Mouse (Mus musculus) midbrain, embryonic 10.5 days (tissue): ENCODE data around the gene Cacna1e. TPM values are rescaled to one million over a fixed set of nuclear protein-coding genes. Genes with fewer than 3 reads are reported as not detected.

Experiments used
- DNase-seq: peaks from one replicate; pipeline ENCODE4 v3.0.0-alpha.2; 2017; ENCODE audit warnings: low spot score
- H3K27ac ChIP-seq: fragments of 300-500 bp; sonication (generic); replicated peaks from 2 replicates; pipeline ENCODE4 v1.5.1; 2016; ENCODE audit warnings: mild to moderate bottlenecking
- H3K27me3 ChIP-seq: fragments of 300-500 bp; sonication (generic); 2 replicates; pipeline ENCODE4 v1.6.1; 2016; ENCODE audit warnings: low read depth, mild to moderate bottlenecking; ENCODE audit not compliant: poor library complexity, severe bottlenecking
- H3K36me3 ChIP-seq: fragments of 300-500 bp; sonication (generic); 2 replicates; pipeline ENCODE4 v1.6.1; 2016; ENCODE audit warnings: mild to moderate bottlenecking, moderate library complexity
- H3K4me1 ChIP-seq: fragments of 300-500 bp; sonication (generic); 2 replicates; pipeline ENCODE4 v1.6.1; 2016
- H3K4me3 ChIP-seq: fragments of 300-500 bp; sonication (generic); 2 replicates; pipeline ENCODE4 v1.5.1; 2016; ENCODE audit warnings: mild to moderate bottlenecking, moderate library complexity
- H3K9me3 ChIP-seq: fragments of 300-500 bp; sonication (generic); replicated peaks from 2 replicates; pipeline ENCODE4 v1.6.1; 2016; ENCODE audit warnings: mild to moderate bottlenecking
- WGBS: fragments of 180-500 bp; shearing (Covaris S2); methylation state at CpG from one replicate; pipeline ENCODE4 v1.1.7; 2016; 5-methylcytosine and 5-hydroxymethylcytosine counted together
- polyA plus RNA-seq: library from polyadenylated mRNA; unstranded; fragments of >200 nt; fragmentation: Nextera tagmentation; extraction: Ambion mirVana; gene quantifications from 2 replicates; pipeline ENCODE4 v1.2.1, GENCODE M21; 2016

Cacna1e gene
- polyA plus RNA-seq, 1 experiment from 2014 or later: 1.3 TPM

GRCm38 (mm10) chr1:154678151-154678550 is 206.2 kb downstream of the Cacna1e start:
- DNase-seq: no peak
- Histone ChIP-seq H3K9me3 (no peaks in the 10 kb centered on the region), H3K4me1 (peaks cover 18% of the 10 kb centered on the region), H3K4me3 (no peak overlapping the region), H3K27ac (no peak overlapping the region), H3K27me3 (0 out of 2 replicates have a peak, but pooled peaks cover 9% of the 10 kb centered on the region), H3K36me3 (no peaks in the 10 kb centered on the region)
- WGBS: 29% methylated on average over 3 of the region's 3 CpGs

GRCm38 (mm10) chr1:154677677-154678076 is 206.6 kb downstream of the Cacna1e start:
- no peaks in the 10 kb centered on the region for H3K36me3 ChIP-seq
- no peak for DNase-seq
- no peaks in the 10 kb centered on the region for H3K9me3 ChIP-seq
- peaks cover 18% of the 10 kb centered on the region for H3K4me1 ChIP-seq
- no peak overlapping the region for H3K27ac ChIP-seq
- H3K4me3 ChIP-seq: no peak overlapping the region
- 0 out of 2 replicates have a peak, but pooled peaks cover 9% of the 10 kb centered on the region for H3K27me3 ChIP-seq
- WGBS: 50% methylated on average over 2 of the region's 2 CpGs

GRCm38 (mm10) chr1:154663721-154664120 is 220.6 kb downstream of the Cacna1e start:
- Histone ChIP-seq H3K27me3 (no peaks in the 10 kb centered on the region), H3K36me3 (no peaks in the 10 kb centered on the region), H3K4me1 (peaks cover 17% of the 10 kb centered on the region), H3K4me3 (no peak overlapping the region), H3K9me3 (no peaks in the 10 kb centered on the region), H3K27ac (no peak overlapping the region)
- DNase-seq: no peak

- no peak overlapping the region; the same call in 1 of the 2 replicates for H3K27ac ChIP-seq
- H3K4me3 ChIP-seq: no peak overlapping the region
- DNase-seq: no peak
- H3K27me3 ChIP-seq: no peaks in the 10 kb centered on the region
- no peaks in the 10 kb centered on the region for H3K36me3 ChIP-seq
- no peaks in the 10 kb centered on the region for H3K9me3 ChIP-seq
- 70% methylated on average over 5 of the region's 5 CpGs for WGBS
- peaks cover 17% of the 10 kb centered on the region for H3K4me1 ChIP-seq
Observed at GRCm38 (mm10) chr1:154661977-154662376, 222.3 kb downstream of the Cacna1e start.

- Histone ChIP-seq H3K36me3 (no peaks in the 10 kb centered on the region), H3K27ac (0 out of 2 replicates have a peak overlapping the region, but pooled peaks have one; percentile 38), H3K9me3 (no peaks in the 10 kb centered on the region), H3K4me1 (peaks cover 17% of the 10 kb centered on the region), H3K4me3 (no peak overlapping the region), H3K27me3 (no peaks in the 10 kb centered on the region)
- 40% methylated on average over 7 of the region's 7 CpGs for whole genome bisulfite sequencing
- DNase-seq: peak; percentile 63
Observed at GRCm38 (mm10) chr1:154661221-154661864, 223.0 kb downstream of the Cacna1e start.

GRCm38 (mm10) chr1:154657366-154657765 is 226.9 kb downstream of the Cacna1e start:
- H3K36me3 ChIP-seq: no peaks in the 10 kb centered on the region
- WGBS: 78% methylated on average over 5 of the region's 5 CpGs
- H3K27ac ChIP-seq: no peak overlapping the region
- no peak for DNase-seq
- no peaks in the 10 kb centered on the region for H3K9me3 ChIP-seq
- peaks cover 16% of the 10 kb centered on the region for H3K4me1 ChIP-seq
- H3K27me3 ChIP-seq: no peaks in the 10 kb centered on the region
- no peak overlapping the region for H3K4me3 ChIP-seq

- Histone ChIP-seq H3K4me1 (peaks cover 6% of the 10 kb centered on the region; the same call in 1 of the 2 replicates), H3K4me3 (no peak overlapping the region), H3K9me3 (no peaks in the 10 kb centered on the region), H3K36me3 (no peaks in the 10 kb centered on the region), H3K27me3 (no peaks in the 10 kb centered on the region), H3K27ac (no peak overlapping the region)
- DNase-seq: no peak
- WGBS: 83% methylated on average over 2 of the region's 2 CpGs
Observed at GRCm38 (mm10) chr1:154653951-154654350, 230.3 kb downstream of the Cacna1e start.

- Histone ChIP-seq H3K36me3 (no peaks in the 10 kb centered on the region), H3K4me3 (no peak overlapping the region), H3K4me1 (peaks cover 3% of the 10 kb centered on the region; the same call in 1 of the 2 replicates), H3K27me3 (no peaks in the 10 kb centered on the region), H3K27ac (no peak overlapping the region), H3K9me3 (no peaks in the 10 kb centered on the region)
- 94% methylated on average over 6 of the region's 6 CpGs for WGBS
- no peak for DNase-seq
Observed at GRCm38 (mm10) chr1:154646156-154646950, 237.9 kb downstream of the Cacna1e start.

- H3K4me1 ChIP-seq: no peaks in the 10 kb centered on the region
- 81% methylated on average over 4 of the region's 4 CpGs for WGBS
- no peaks in the 10 kb centered on the region for H3K36me3 ChIP-seq
- no peak for DNase-seq
- no peak overlapping the region for H3K27ac ChIP-seq
- H3K9me3 ChIP-seq: no peaks in the 10 kb centered on the region
- H3K27me3 ChIP-seq: no peaks in the 10 kb centered on the region
- no peak overlapping the region for H3K4me3 ChIP-seq
Observed at GRCm38 (mm10) chr1:154637821-154638220, 246.5 kb downstream of the Cacna1e start.

- H3K27me3 ChIP-seq: no peaks in the 10 kb centered on the region
Observed at GRCm38 (mm10) chr1:154635766-154636165, 248.5 kb downstream of the Cacna1e start.

GRCm38 (mm10) chr1:154632886-154633285 is 251.4 kb downstream of the Cacna1e start:
- Histone ChIP-seq H3K9me3 (no peaks in the 10 kb centered on the region), H3K27ac (no peak overlapping the region), H3K4me1 (no peaks in the 10 kb centered on the region), H3K27me3 (no peaks in the 10 kb centered on the region), H3K4me3 (no peak overlapping the region), H3K36me3 (no peaks in the 10 kb centered on the region)
- no peak for DNase-seq
- 83% methylated on average over 2 of the region's 2 CpGs for WGBS

More at GRCm38 (mm10) chr1:154635766-154636165, 248.5 kb downstream of the Cacna1e start:
- WGBS: 93% methylated on average over 9 of the region's 9 CpGs
- Histone ChIP-seq H3K9me3 (no peaks in the 10 kb centered on the region), H3K36me3 (no peaks in the 10 kb centered on the region), H3K4me3 (no peak overlapping the region), H3K4me1 (no peaks in the 10 kb centered on the region), H3K27ac (no peak overlapping the region)
- DNase-seq: no peak

- no peaks in the 10 kb centered on the region for H3K4me1 ChIP-seq
- H3K9me3 ChIP-seq: no peaks in the 10 kb centered on the region
- WGBS: 86% methylated on average over 16 of the region's 16 CpGs
- no peak overlapping the region for H3K27ac ChIP-seq
- H3K4me3 ChIP-seq: no peak overlapping the region
- no peaks in the 10 kb centered on the region for H3K36me3 ChIP-seq
- no peaks in the 10 kb centered on the region for H3K27me3 ChIP-seq
- DNase-seq: no peak
Observed at GRCm38 (mm10) chr1:154622666-154623653, 261.3 kb downstream of the Cacna1e start.
